In the genomic region with DNA sequence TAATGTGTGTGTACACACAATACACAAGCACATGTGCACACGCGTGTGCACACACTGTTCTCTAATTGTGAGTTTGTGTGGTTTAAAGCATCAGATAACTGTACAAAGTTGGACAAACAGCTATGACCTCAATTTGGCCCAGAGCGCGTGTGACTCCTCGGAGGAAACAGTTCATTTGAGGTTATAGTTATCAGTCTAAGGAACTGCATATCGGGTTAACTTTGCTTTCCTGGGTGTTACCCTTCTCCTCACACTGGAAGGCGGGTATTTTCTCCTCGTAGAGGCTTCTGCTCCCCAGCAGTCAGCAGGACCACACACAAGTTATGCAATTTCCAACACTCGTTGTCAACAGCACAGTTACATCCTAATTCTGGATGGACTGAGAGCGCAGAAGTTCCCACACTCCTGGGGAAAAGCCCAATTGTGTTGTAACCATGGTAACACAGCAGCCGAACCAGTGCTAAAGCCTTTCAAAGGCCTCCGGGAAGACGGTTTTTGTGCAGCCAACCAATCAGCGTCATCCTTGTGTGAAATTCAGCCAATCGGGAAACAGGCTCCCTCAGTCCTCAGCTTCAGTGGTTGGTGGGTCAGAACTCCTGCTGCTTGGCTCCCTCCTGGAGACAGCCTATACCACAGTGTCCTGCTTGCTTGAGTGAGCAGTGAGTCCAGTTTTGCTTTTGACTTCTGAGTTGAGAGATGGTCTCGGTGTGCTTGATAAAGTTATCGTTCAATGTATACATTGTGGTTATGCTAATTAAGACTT, we compare ENCODE assay signal across 8 mouse cellular contexts.
DNase-seq lines count a peak whose midpoint lies in the region; ATAC-seq and TF ChIP-seq lines count a peak whose summit lies in the region.

No protein-coding gene starts in this region.

- intact Hi-C loops in gastrocnemius, postnatal 36 days (cut with DNase I), result loop anchor here (10.0 kb wide), 1 partner anchor 265 kb away; no protein-coding TSS in a partner anchor

- WGBS in embryonic facial prominence, embryonic 10.5 days, result 46% methylated on average over 17 of the region's 17 CpGs
- 49% methylated on average over 17 of the region's 17 CpGs for WGBS in kidney, postnatal 0 days
- WGBS in limb, embryonic 14.5 days, result 56% methylated on average over 17 of the region's 17 CpGs
- 43% methylated on average over 17 of the region's 17 CpGs for WGBS in stomach, postnatal 0 days

- H3K9me3 ChIP-seq in embryonic facial prominence, embryonic 10.5 days, result no peaks in the 10 kb centered on the region
- no peaks in the 10 kb centered on the region for H3K9me3 ChIP-seq in kidney, postnatal 0 days (replicated peaks; ENCODE audit: low read length)
- no peaks in the 10 kb centered on the region for H3K9me3 ChIP-seq in limb, embryonic 14.5 days (ENCODE audit: control insufficient read depth, low read length)
- no peaks in the 10 kb centered on the region for H3K9me3 ChIP-seq in stomach, postnatal 0 days (ENCODE audit: control insufficient read depth, low read length)

- TF ChIP-seq CTCF in kidney, postnatal 0 days (IDR thresholded peaks at IDR 0.05; ENCODE audit: low read depth), result no peak
- TF ChIP-seq CTCF in stomach, postnatal 0 days (IDR thresholded peaks at IDR 0.05; ENCODE audit: low read depth), result no peak

- TF ChIP-seq EP300 in stomach, postnatal 0 days (optimal IDR thresholded peaks at IDR 0.05), result no peak

- TF ChIP-seq POLR2A in limb, embryonic 14.5 days (IDR thresholded peaks at IDR 0.05; ENCODE audit: borderline replicate concordance, extremely low read depth, insufficient read depth, insufficient read length), result no peak

- H3K9ac ChIP-seq in kidney, postnatal 0 days (ENCODE audit: low read depth, low read length), result no peak overlapping the region
- no peak overlapping the region for H3K9ac ChIP-seq in limb, embryonic 14.5 days (ENCODE audit: low read depth, low read length, severe bottlenecking)
- H3K9ac ChIP-seq in stomach, postnatal 0 days (ENCODE audit: low read length), result no peak overlapping the region

- DNase-seq in thymus, adult 18-20 months, result peak; percentile 39 to 69
- no peak for DNase-seq in thymus, postnatal 0 days (ENCODE audit: low spot score)
- peak; percentile 78 for DNase-seq in embryonic facial prominence, embryonic 10.5 days (ENCODE audit: low spot score)
- peak; percentile 27 to 43 for DNase-seq in gastrocnemius, postnatal 36 days
- peak; percentile 47 for DNase-seq in kidney, postnatal 0 days (ENCODE audit: low spot score)
- peak; percentile 64 for DNase-seq in limb, embryonic 14.5 days (ENCODE audit: low spot score)
- DNase-seq in stomach, postnatal 0 days (ENCODE audit: low spot score), result peak; percentile 21

- H3K4me2 ChIP-seq in kidney, postnatal 0 days (ENCODE audit: low read length), result no peak overlapping the region
- H3K4me2 ChIP-seq in limb, embryonic 14.5 days (replicated peaks; ENCODE audit: low read depth, low read length, severe bottlenecking), result no peak overlapping the region
- H3K4me2 ChIP-seq in stomach, postnatal 0 days (replicated peaks; ENCODE audit: low read depth), result no peak overlapping the region

- H3K4me3 ChIP-seq in embryonic facial prominence, embryonic 10.5 days, result peak overlapping the region; percentile 35; the same call in 1 of the 2 replicates
- no peak overlapping the region for H3K4me3 ChIP-seq in kidney, postnatal 0 days (replicated peaks; ENCODE audit: low read depth, low read length)
- H3K4me3 ChIP-seq in limb, embryonic 14.5 days (replicated peaks; ENCODE audit: low read length), result no peak overlapping the region
- H3K4me3 ChIP-seq in stomach, postnatal 0 days (ENCODE audit: low read depth, low read length), result no peak overlapping the region

- peaks cover 20% of the 10 kb centered on the region for H3K4me1 ChIP-seq in embryonic facial prominence, embryonic 10.5 days
- no peaks in the 10 kb centered on the region for H3K4me1 ChIP-seq in kidney, postnatal 0 days (replicated peaks; ENCODE audit: insufficient read depth, low read length)
- 0 out of 2 replicates have a peak, but pooled peaks cover 3% of the 10 kb centered on the region for H3K4me1 ChIP-seq in limb, embryonic 14.5 days (ENCODE audit: control insufficient read depth, insufficient read depth, low read length)
- no peaks in the 10 kb centered on the region for H3K4me1 ChIP-seq in stomach, postnatal 0 days (replicated peaks; ENCODE audit: control insufficient read depth, insufficient read depth)

- no peak; the same call in 1 of the 2 replicates for ATAC-seq in kidney, postnatal 0 days (replicated peaks; ENCODE audit: low FRiP score, low read depth)
- ATAC-seq in limb, embryonic 14.5 days (ENCODE audit: low FRiP score, low read depth), result peak; percentile 88
- peak; percentile 59 for ATAC-seq in monocyte, adult 5-6 weeks (replicated peaks; ENCODE audit: insufficient number of reproducible peaks, low FRiP score, low TSS enrichment, poor library complexity, severe bottlenecking)
- ATAC-seq in stomach, postnatal 0 days (ENCODE audit: low FRiP score, low TSS enrichment), result peak; percentile 74

- no peaks in the 10 kb centered on the region for H3K27me3 ChIP-seq in embryonic facial prominence, embryonic 10.5 days (replicated peaks; ENCODE audit: low read depth, poor library complexity, severe bottlenecking)
- H3K27me3 ChIP-seq in kidney, postnatal 0 days (ENCODE audit: insufficient read depth, low read length), result no peaks in the 10 kb centered on the region
- H3K27me3 ChIP-seq in limb, embryonic 14.5 days (ENCODE audit: control insufficient read depth, insufficient read depth, low read length), result no peaks in the 10 kb centered on the region
- no peaks in the 10 kb centered on the region for H3K27me3 ChIP-seq in stomach, postnatal 0 days (ENCODE audit: control insufficient read depth, insufficient read depth, low read length)

- H3K36me3 ChIP-seq in embryonic facial prominence, embryonic 10.5 days (replicated peaks), result no peaks in the 10 kb centered on the region
- no peaks in the 10 kb centered on the region for H3K36me3 ChIP-seq in kidney, postnatal 0 days (ENCODE audit: insufficient read depth, low read length)
- H3K36me3 ChIP-seq in limb, embryonic 14.5 days (ENCODE audit: control insufficient read depth, insufficient read depth, low read length), result no peaks in the 10 kb centered on the region
- no peaks in the 10 kb centered on the region for H3K36me3 ChIP-seq in stomach, postnatal 0 days (ENCODE audit: control insufficient read depth, insufficient read depth, low read length)

- peak overlapping the region; percentile 67 for H3K27ac ChIP-seq in embryonic facial prominence, embryonic 10.5 days (replicated peaks)
- H3K27ac ChIP-seq in kidney, postnatal 0 days, result no peak overlapping the region
- no peak overlapping the region for H3K27ac ChIP-seq in limb, embryonic 14.5 days (replicated peaks; ENCODE audit: low read depth, low read length)
- H3K27ac ChIP-seq in stomach, postnatal 0 days (replicated peaks), result no peak overlapping the region
